Mouse (Mus musculus) CH12F3 (cell line): ENCODE measurements around the gene Gm12800.
"Not testable (repeated sequence)": the region's sequence is repeated elsewhere in the genome, so short reads cannot be mapped to it uniquely, and the experiment has no call there.

Source experiments
- in situ Hi-C: fragments of 300-500 bp; cut with MboI; formaldehyde crosslinking; loops from 2 replicates; pipeline ENCODE4 v1.14.3; 2020; ENCODE audit warnings: low sequenced_read_pairs

Gene Gm12800

DNA sequence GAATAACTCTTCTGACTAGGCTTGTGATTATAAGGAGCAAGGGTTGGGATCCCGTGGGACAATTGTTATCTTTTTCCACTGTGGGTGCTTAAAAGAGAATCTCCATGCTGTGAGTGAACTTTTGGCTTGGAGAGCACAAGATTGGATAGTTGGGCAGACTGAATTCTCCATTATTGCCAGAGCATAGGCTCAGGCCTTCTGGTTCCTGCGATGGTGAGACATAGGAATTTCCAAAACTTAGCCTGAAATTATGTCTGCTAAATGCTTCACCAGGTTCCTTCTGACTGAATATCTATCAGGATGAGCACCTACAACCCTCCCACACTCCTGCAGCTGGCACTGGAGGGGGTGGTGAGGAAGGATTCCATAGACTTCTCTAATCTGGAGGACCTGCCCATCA is at the start of gene Gm12800:
Gm12800 (plus strand) TSS at position 301 of the 400 bp plus-strand sequence.
- in situ Hi-C loops: not testable (repeated sequence)

DNA sequence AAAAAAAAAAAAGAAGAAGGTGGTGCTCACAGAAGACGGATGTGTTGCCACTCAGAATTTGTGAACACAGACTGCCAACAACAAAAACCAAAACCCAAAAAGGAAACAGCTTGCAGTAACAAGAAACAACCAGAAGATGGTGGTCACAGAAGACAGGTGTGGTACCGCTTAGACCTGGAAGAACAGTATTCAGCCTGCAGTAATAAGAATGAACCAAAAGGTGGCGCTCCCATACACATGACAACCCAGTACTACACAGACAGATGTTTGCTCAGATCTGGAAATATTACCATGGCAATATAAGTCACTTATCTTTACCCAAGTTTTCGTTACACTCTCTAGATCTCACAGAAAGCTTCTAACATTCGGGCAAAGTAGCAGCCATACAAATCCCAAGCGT is 48.0 kb upstream of the Gm12800 start:
- in situ Hi-C loops: no loop called here

DNA sequence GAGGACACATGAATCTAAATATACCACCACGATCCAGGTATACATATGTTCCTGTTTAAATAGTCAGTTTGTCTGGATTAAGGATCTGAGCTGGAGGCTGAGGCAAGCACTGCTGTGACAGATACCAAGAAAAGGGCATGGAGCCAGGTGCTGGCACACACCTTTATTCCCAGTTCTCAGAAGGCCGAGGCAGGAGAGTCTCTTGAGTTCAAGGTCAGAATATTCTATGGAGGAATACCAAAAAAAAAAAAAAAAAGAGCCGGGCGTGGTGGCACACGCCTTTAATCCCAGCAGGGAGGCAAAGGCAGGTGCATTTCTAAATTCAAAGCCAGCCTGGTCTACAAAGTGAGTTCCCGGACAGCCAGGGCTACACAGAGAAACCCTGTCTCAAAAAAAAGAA is 46.6 kb upstream of the Gm12800 start:
- in situ Hi-C loops: no loop called here

GRCm38 (mm10) chr4:101872031-101872430 is 36.9 kb upstream of the Gm12800 start:
- in situ Hi-C loops: not testable (repeated sequence)

DNA sequence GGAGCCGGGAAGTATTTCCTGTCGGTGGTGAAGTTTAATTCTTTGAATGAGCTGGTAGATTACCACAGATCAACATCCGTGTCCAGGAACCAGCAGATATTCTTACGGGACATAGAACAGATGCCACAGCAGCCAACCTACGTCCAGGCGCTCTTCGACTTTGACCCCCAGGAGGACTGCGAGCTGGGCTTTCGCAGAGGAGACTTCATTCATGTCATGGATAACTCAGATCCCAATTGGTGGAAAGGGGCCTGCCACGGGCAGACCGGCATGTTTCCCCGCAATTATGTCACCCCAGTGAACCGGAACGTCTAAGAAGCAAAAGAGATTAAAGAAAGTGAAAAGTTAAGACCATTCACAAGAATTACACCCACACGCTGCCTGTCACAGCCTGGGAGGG is 33.2 kb upstream of the Gm12800 start:
- in situ Hi-C loops: not testable (repeated sequence)

- in situ Hi-C loops: no loop called here
Measured at GRCm38 (mm10) chr4:101883641-101884040, 25.3 kb upstream of the Gm12800 start.

DNA sequence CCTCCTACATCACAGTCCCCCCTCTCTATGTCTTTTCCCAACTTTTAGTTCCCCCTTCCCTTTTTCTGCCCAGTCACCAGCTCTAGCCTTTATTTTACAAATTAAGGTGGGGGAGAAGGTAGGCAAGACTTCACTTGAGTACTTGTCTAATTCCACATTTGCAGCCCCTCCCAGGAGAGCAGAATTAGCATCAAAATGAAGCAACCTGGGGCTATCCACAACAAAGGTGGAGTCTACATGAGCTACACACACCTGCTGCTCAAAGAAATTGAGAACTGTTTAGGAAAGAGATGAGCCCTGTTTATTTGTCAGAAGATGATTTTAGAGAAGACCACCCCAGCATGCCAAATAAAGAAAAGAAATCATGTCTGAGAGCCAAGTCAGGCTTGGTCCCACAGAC is 19.5 kb upstream of the Gm12800 start:
- in situ Hi-C loops: no loop called here

- in situ Hi-C loops: no loop called here
Measured at GRCm38 (mm10) chr4:101893656-101894420, 15.1 kb upstream of the Gm12800 start, which contains the start of gene C130073F10Rik. C130073F10Rik (minus strand) TSS chr4:101893789.

GRCm38 (mm10) chr4:101940107-101940506 is 31.2 kb downstream of the Gm12800 start, which contains the start of gene Gm12794:
Gm12794 (plus strand) TSS chr4:101940407.
- in situ Hi-C loops: not testable (repeated sequence)
